Mouse (Mus musculus): ENCODE data around the gene Pitpnm2.

GRCm38 (mm10) chr5:124248845-124249613, 531 bp downstream of the Pitpnm2 start:
- no peak for TF ChIP-seq CTCF (IDR thresholded peaks at IDR 0.05; ENCODE audit: control insufficient read depth, insufficient read depth, insufficient replicate concordance, low read depth, low read length)
- TF ChIP-seq POLR2A (IDR thresholded peaks at IDR 0.05; ENCODE audit: control insufficient read depth, low read depth, low read length): no peak
